Mouse (Mus musculus): Measurements from ENCODE around the gene Otof. TPM values are rescaled to one million over a fixed set of nuclear protein-coding genes. Genes with fewer than 3 reads are reported as not detected.
A peak's percentile ranks its signal among the peaks of the same experiment; 100 is the strongest.

Gene Otof
- under 1 TPM; 0.05 to 0.18 TPM for total RNA-seq (2021)
- long read RNA-seq, experiment 1 = 0 reads
- long read RNA-seq, experiment 2, partial matches to known transcripts = 0 of 1 reads
- long read RNA-seq, experiment 2, other reads (novel, unspliced or antisense) = 1 of 1 reads

DNA sequence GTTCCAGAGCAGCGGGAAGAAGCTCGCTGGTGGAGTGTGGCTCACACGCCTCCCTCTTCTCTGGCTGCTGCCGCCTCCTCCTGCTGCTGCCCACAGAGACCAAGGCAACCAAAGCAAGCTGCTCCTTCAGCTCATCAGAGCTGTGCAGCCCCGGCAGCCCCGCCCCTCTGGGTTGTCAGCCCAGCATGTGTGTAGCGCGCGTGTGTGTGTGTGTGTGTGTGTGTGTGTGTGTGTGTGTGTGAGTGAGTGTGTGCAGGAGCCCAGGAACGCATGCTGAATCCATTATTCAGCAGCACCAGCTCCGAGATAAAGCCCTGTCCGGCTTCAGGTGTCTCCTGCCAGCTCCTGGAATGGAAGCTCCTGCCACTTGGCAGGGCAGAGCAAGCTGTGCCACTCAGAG lies at the start of gene Otof:
Otof (minus strand) TSS at position 112 of the 400 bp plus-strand sequence.
- DNase-seq = no peak
- intact Hi-C loops (cut with DNase I) = no loop called here

DNA sequence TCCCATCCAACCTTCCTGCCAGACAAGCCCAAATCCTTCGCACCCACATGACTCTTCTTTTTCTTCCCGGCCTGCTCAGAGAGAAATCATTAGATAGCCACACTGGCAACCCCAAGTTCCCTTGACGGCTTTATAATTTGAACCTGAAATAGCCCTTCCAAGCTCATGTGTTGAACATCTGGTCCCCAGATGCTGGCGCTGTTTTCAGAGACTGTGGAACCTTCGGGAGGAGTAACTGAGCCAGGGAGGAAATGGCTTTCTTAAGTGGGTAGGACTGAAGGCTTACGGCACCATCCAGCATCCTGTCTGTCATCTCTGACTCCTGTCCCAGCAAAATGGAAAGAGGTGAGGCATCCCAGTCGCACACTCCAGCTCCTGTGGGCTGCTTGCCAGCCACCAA lies 35.6 kb upstream of the Otof start:
- no peak for DNase-seq
- intact Hi-C loops (cut with DNase I) = no loop called here

DNA sequence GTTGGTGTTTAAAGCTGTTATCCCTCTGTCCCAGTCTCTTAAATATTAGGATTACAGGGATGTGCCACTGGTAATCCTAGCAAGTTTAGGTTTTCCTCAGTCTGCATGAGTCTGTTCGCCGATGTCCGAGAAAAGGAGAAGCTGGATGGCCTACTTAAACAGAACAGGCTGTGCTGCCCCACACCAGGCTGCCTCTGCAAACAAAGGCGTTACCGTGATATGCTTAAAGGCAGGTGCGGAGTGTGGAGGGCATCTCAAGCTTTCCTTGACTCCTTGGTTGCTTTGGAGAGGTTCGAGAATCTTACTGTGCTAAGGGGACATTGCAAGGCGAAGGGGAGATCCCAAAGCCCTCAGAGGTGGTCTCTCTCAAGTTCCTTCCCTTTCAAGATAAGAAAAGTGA lies 35.1 kb upstream of the Otof start:
- intact Hi-C loops (cut with DNase I) = no loop called here
- no peak for DNase-seq

DNA sequence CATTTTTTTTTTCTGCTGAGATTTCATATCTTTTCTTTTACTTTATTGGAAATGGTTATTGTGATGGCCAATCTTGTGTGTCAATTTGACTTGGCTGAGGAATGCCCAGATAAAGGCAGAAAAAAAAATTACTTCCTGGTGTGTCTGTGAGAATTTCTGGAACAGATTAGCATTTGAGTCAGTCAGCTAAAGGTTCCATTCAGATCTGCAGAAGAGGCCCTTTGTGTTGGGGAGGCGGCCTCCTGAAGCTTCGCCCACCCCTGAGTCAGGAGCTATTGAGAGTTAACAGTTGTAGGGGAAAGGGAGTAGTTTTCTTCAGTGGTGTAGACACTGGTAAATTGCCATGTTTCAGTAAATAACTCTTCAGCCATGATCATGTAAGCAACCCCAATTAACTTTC lies 33.6 kb upstream of the Otof start:
- DNase-seq = no peak
- intact Hi-C loops (cut with DNase I) = no loop called here

DNA sequence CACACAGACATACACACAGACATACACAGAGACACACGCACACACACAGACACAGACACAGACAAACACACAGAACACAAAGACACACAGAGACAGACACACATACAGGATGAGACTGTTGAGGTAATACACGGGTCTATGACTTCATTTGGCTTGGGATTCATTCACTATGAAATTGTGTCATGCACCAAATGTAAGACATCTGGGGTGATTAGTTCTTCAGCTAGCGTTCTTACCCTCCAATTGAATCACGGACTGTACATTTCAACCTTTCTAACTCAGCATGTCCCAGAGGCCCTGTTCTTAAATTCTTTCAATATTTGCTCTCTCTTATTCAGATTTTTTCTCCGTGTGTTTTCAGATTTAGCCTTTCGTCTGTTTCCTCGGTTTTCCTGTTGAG lies 32.9 kb upstream of the Otof start:
- intact Hi-C loops (cut with DNase I) = no loop called here
- DNase-seq = no peak

DNA sequence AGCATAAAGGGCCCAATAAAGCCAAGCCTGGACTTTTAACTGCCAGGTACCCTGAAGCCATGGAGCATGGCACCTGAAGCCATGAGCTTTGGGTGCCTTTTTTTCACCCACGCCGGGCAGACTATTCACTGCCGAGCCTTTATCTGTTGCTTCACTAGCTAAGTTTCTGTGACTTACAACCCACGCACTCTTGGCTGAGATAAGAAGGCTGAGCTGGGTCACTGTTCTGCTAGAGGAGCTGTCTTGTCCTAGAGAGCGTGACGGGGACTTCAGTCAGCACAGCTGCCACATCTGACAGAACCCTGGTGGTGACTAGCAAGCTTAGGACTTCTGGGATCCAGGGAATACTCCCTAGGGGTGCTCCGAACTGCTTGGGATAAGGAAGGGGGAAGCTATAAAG lies 32.0 kb upstream of the Otof start:
- intact Hi-C loops (cut with DNase I) = no loop called here
- no peak for DNase-seq

DNA sequence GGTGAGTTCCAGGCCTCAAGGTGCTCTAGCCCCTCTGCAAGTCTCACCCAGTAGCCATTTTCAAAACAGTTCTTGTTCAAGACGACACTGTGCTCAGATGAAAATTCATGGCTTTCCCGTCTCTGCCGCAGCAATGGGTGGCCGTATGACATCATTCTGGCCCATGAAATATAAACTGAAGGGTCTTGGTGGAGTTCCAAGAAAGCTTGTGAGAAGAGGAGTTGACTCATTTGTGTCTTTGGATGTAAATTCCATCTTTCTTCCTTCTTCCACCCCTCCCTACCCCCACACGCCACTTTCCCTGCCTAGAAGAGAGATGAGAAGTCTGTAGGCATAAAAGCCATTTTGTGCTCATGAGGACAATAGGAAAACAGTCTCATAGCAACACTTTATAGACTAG lies 29.1 kb upstream of the Otof start:
- DNase-seq = no peak
- intact Hi-C loops (cut with DNase I) = no loop called here

DNA sequence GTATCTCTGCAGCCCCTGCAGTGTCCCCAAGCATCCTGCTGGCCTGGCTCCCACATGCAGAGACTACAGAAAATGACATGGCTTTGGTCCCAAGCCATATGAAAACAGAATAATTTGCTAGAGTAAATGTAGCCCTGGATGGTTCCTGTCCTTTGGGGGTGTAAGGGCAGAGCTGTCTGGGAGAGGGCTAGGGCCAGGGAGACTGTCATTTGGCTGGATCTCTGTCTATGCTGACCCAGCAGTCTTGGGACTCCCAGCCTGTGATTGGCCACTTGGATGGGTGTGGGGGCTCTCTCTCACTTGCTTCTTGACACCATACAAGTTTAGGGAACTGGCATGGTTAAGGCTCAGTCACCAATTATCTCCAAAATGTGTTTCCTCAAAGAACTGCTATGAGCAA lies 28.5 kb upstream of the Otof start:
- DNase-seq = no peak
- intact Hi-C loops (cut with DNase I) = no loop called here

DNA sequence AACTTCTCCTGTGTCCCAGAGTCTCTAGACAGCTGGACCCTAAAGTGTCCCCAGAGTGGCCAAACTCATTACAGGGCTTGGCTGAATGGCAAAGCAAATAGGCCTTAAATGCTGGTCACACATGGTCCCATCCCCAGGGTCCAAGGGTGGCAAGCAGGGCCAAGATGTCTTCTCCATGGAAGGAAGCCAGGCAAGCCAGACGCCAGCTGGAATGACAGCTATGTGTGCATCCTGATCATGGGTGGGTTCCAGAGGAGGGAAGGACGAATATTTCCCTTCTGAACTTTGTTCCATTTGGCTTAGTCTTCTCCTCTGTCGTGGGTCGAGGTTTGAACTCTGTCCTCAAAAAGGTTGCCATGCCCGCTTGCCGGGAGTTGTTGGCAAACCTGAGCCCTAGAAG lies 23.4 kb upstream of the Otof start:
- DNase-seq = no peak
- intact Hi-C loops (cut with DNase I) = no loop called here

DNA sequence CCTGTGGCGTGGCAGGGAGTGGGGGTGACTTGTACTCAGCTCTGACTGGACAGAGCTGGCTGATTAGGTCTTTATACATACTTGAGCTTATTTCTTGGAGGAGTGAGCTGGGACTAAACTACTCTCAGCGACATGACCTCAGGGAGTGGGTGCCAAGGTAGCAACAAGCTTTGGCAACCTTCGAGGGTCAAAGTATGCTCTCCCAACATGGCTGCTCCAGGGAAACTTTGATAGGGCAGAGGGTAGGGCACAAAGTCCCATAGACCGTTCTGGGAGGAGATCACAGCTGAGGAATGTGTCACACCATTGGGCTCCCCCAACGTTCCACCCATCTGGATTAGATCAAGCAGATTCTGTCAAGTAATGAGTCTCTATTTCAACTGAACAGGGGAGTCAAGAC lies 22.9 kb upstream of the Otof start:
- DNase-seq = no peak
- intact Hi-C loops (cut with DNase I) = no loop called here

DNA sequence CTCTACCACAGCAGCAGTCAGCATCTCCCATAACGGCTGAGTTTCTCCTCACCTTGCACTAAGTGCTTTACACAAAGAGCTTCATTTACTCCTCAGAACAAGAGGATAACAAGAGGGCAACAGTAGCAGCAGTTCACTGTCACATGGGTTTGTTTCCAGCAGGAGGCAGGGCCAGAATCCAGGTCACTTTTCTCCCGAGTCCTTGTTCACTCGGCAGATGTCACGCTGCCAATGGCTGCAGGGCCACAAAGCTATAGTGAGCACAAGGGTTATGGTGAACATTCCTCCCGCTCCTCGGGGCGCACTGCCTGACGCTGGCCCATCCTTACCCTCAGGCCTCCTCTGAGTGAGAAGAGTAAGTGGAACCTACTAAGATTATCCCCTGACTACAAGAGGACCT lies 21.8 kb upstream of the Otof start:
- no peak for DNase-seq
- intact Hi-C loops (cut with DNase I) = loop anchor here (2.0 kb wide), 1 partner anchor 93 kb away; no protein-coding TSS in a partner anchor

DNA sequence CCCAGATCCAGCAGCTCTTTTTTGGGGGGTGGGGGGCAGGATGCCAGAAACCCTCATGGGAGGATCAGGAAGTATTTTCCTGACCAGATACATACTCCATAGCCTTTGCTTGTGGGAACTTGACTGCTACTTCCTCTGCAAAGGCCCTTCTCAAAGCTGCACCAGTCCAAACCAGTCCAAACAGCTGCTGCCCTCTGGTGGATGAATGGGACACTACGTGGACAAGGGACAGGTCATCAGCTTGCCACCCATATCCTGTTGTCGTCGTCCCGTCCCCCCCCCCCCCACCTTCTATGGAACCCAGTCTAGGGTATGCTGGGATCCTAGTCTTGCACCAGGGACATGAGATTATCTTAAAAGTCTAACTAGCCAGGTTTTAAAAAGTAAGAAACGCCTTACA lies 20.6 kb upstream of the Otof start:
- intact Hi-C loops (cut with DNase I) = loop anchor here (2.0 kb wide), 1 partner anchor 92 kb away; no protein-coding TSS in a partner anchor
- peak; percentile 46 to 47 for DNase-seq

DNA sequence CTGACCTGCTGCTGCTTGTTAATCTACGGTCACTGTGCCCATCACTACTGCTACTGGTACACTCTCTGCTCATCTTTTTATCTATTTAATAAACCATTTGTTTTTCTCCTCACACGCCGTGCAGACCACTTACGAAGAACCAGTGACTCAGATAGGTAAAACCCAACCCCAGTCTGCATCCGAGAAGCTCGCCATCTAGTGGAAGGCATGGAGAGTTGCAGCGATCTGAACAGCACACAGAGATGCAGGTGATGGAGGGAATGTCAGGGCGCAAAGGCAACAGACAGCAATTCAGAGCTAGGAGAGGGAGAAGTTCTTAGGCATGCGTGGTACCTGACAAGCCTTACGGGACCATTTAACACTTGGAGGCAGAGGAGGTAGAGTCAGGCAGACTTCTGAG lies 14.8 kb upstream of the Otof start:
- intact Hi-C loops (cut with DNase I) = loop anchor here (2.0 to 5.0 kb wide), 2 partner anchors 52 to 264 kb away; no protein-coding TSS in a partner anchor
- no peak for DNase-seq

DNA sequence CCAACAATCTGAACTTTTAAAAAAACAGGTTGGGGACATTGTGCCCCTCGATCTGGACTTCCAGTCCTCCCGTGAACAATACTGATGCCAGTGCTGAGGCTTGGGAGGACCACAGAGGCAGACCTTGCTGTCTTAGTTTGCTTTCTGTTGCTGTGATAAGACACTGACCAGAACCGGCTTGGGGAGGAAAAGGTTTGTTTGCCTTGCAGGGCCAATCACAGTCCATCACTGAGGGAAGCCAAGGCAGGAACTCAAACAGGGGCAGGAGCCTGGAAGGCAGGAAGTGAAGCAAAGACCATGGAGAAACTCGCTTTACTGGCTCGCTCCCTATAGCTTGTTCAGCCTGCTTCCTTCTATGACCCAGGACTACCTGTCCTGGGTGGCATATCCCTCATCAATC lies 10.4 kb upstream of the Otof start:
- DNase-seq = no peak
- intact Hi-C loops (cut with DNase I) = no loop called here

DNA sequence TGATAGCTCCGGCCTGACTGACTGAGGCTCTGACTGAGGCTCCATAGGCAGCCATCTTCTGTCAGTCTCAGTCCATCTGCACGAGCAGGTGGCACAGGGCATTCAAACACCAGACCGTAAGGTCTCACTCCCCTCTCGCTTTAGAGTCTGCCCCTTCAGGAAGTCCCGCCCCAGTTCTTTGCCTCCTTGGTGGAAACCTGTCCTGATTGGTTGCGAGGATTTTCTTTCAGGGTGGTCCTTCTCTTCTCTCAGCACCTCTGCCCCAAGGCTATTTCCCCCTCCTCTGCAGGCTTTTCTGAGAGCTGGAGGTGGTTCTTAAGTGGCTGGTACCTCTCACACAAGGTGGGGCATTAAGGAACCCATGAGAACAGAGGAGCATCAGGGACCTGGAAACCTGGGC lies 8.7 kb upstream of the Otof start:
- intact Hi-C loops (cut with DNase I) = no loop called here
- no peak for DNase-seq

DNA sequence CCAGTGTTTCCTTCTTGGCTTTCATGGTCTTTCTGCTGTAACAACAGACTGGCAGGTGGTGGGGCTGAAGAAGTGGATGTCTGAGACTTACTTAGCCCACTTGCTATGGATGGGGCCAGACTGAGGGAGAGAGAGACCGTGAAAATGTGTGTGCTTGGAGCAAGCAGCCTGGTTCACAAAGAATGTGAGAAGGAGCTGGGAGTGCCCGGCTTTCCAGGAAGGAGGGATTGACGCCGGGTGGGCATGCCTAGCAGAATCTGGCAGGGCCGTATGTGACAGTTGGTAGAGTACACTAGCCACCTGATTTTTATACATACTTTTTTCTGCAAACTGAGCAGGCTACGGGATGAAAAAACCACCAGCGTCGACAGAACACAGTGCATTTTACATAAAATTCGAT lies 4.6 kb upstream of the Otof start:
- intact Hi-C loops (cut with DNase I) = no loop called here
- DNase-seq = no peak

DNA sequence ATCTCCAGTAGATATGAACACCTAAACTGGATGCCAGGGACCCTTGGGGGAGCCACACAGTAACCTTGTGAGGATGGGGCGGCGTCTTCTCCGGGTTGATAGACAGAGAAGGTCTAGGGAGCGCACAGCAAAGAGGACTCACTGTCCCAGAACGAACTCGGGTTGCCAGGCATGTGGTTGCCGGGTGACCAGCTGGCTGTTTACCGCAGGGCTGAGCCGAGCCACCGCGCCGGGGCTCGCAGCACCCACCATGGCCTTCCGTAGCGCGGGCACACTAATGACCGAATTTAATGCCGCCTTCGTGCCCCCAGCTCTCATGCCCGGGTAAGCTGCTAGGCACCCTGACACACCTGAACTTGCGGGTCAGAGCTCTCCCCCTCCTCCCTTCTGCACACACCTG lies 4.1 kb upstream of the Otof start, which contains the start of gene 1700001C02Rik:
1700001C02Rik (plus strand) TSS at position 187 of the 400 bp plus-strand sequence.
- no peak for DNase-seq
- intact Hi-C loops (cut with DNase I) = no loop called here

DNA sequence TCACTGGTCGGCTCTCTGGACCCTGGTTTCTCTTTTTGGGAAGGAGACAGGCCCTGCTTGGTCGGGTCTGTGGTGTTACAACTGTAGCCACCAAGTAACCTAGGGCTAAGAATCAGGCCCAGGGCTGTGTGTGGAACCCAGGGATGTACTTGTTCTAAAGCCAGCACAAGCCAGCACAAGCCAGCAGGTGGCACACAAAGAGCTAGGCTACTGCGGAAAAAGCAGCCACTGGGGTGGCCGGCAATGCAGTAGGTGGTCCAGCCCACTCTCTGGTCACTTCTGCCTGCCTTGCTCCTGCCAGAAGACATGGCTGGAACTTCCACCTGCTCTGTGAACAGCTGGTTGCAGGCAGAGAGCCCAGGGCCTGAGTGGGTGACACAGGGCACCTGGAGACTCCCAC lies 1.6 kb downstream of the Otof start:
- intact Hi-C loops (cut with DNase I) = no loop called here
- no peak for DNase-seq

DNA sequence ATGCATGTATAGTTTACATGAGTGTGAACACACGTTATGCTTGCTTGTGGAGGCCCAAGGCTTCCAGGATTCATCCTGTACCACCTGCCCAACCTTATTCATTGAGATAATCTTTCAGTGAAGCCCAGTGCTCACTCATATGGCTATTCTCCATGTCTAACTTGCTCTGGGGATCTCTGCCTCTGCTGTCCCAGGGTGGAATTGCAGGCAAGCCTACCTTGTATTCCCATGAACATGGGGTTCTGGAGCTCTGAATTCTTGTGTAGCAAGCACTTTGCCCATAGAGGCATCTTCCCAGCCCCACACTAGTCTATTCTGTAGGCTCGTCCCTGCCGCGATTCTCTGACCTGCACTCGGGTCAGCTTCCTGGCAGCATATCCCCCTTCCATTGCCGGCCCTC lies 5.7 kb downstream of the Otof start:
- intact Hi-C loops (cut with DNase I) = no loop called here
- no peak for DNase-seq

DNA sequence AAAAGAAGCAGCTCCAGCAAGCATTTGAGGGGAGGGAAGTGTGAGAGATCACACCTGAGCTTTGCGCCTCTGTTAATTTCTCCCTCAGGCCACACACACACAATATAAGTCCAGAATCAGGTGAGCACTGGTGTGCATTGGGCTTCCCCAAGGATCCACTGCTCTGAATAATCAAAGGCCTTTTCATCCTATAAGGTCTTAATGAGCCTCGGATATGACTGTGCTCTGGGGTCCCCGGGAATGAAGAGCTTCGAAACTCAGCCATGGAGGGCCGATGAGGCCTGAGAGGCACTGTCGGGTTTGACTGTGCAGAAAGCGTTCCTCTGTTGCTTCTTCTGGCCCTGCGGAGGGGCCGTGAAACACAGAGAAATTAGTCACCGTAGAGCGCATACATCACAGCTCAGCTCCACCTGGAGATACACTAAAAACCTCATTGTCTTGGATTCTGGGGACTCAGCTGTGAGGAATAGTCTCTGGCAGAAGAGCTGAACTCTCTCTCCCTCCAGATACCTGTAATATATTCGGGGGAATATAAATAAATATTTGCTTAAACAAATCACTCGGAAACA lies 17.3 kb downstream of the Otof start:
- intact Hi-C loops (cut with DNase I) = no loop called here
- no peak for DNase-seq

DNA sequence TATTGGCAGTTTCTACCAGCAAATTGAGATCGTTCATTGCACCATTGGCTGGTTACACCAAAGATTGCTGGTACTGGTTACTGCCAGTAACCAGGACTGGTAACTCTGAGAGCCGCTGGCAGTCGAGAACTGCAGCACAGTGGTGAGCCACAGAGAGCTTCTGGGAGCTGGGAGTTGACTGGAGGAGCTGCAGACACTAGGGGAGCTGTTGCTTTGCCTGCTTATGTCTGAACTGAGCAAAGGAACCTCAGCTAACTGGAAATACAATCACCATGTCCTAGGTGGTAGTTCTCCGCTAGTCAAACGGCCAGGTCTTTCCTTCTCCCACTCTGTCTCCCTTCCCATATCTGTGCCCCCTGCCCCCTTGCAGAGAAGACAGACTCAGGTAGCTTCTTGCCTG lies 19.5 kb downstream of the Otof start:
- no peak for DNase-seq
- intact Hi-C loops (cut with DNase I) = no loop called here

DNA sequence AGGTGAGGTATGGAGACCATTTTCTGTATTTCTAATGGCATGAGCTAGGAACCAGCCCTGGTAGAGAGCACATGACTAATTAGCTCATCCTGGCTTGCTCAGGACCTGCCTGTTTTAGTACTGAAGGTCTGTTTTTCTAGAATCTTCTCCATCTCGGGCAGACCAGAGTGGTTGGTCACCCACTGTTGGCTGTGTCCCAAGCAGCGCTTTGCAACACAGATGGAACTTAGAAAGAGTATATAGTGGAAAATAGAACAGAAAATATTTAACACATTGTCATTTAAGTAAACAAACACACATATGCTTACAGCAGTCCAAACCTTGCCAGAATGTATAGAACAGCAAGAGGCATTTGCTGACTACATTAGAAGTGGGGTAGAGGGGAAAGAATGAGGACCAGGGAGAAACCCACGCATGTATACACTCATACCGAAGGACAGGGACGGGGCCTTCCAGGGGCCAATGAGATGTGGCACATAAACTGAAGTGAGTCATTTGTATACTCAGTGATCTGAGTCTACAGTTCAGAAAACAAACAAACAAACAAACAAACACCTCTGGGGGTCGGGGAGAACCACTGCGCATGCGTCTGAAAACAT lies 21.3 kb downstream of the Otof start:
- DNase-seq = no peak
- intact Hi-C loops (cut with DNase I) = no loop called here

DNA sequence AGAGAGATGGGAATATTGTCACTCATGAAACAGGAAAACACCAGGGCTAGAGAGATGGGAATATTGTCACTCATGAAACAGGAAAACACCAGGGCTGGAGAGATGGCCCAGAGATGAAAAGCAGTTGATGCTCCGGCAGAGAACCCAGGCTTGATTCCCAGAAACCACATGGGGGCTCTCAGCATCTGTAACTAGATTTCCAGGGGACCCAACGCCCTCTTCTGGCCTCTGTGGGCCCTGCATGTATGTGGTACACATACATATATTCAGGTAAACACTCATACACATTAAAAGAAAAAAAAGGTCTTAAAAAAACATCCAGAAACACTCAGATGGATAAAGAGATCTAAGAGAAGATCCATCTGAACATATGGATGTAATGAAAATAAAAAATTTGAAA lies 22.8 kb downstream of the Otof start:
- intact Hi-C loops (cut with DNase I) = no loop called here
- DNase-seq = no peak

All from gastrocnemius, postnatal 36 days (tissue).